ENCODE assay signal across 14 mouse cellular contexts in genomic region chr8:109958036-109958655, GRCm38 (mm10). TPM values are rescaled to one million over a fixed set of nuclear protein-coding genes. Genes with fewer than 3 reads are reported as not detected.
DNase-seq lines count a peak whose midpoint lies in the region; ATAC-seq and TF ChIP-seq lines count a peak whose summit lies in the region.
"Had no signal": no experiment of that assay in that cellular context is flagged by ENCODE, and none has a peak within 500 bp of the region (broad histone marks: within the 10 kb centered on the region; RNA-seq: fewer than 3 reads in every experiment).

No protein-coding gene starts in this region.

- TF ChIP-seq CTCF in testis, adult 2 months (IDR thresholded peaks at IDR 0.05; ENCODE audit: control insufficient read depth, insufficient read depth, insufficient replicate concordance, low read depth, low read length), result no peak
- no peak for TF ChIP-seq CTCF in midbrain, postnatal 0 days (IDR thresholded peaks at IDR 0.05)

- no peak overlapping the region for H3K9ac ChIP-seq in heart, embryonic 12.5 days
- no peak overlapping the region for H3K9ac ChIP-seq in stomach, embryonic 15.5 days
- no peak overlapping the region for H3K9ac ChIP-seq in midbrain, postnatal 0 days (replicated peaks; ENCODE audit: low read length, poor library complexity, severe bottlenecking)
- H3K9ac ChIP-seq: midbrain, embryonic 12.5 days had no signal

- no peaks in the 10 kb centered on the region for H3K36me3 ChIP-seq in heart, embryonic 12.5 days
- no peaks in the 10 kb centered on the region for H3K36me3 ChIP-seq in testis, adult 2 months (ENCODE audit: control insufficient read depth, insufficient read depth, low read length)
- no peaks in the 10 kb centered on the region for H3K36me3 ChIP-seq in stomach, embryonic 15.5 days
- H3K36me3 ChIP-seq in midbrain, postnatal 0 days (ENCODE audit: insufficient read depth, low read length), result no peaks in the 10 kb centered on the region
- H3K36me3 ChIP-seq: midbrain, embryonic 12.5 days had no signal

- H3K9me3 ChIP-seq in heart, embryonic 12.5 days (replicated peaks), result no peaks in the 10 kb centered on the region
- H3K9me3 ChIP-seq in stomach, embryonic 15.5 days, result no peaks in the 10 kb centered on the region
- no peaks in the 10 kb centered on the region for H3K9me3 ChIP-seq in midbrain, postnatal 0 days (ENCODE audit: low read length)
- H3K9me3 ChIP-seq: midbrain, embryonic 12.5 days had no signal

- no peak for TF ChIP-seq POLR2A in testis, adult 2 months (IDR thresholded peaks at IDR 0.05; ENCODE audit: control insufficient read depth, low read depth, low read length)

- peak overlapping the region; percentile 44 for H3K4me2 ChIP-seq in heart, embryonic 12.5 days
- H3K4me2 ChIP-seq in stomach, embryonic 15.5 days, result 0 out of 2 replicates have a peak overlapping the region, but pooled peaks have one; percentile 12
- no peak overlapping the region for H3K4me2 ChIP-seq in midbrain, postnatal 0 days (ENCODE audit: low read depth, low read length, poor library complexity, severe bottlenecking)

- no peak for DNase-seq in heart, postnatal 14 days
- no peak for DNase-seq in testis, postnatal 14 days (ENCODE audit: low spot score)
- peak; percentile 67 for DNase-seq in fat pad, adult 2 months (ENCODE audit: extremely low read depth, low read depth, low spot score)
- DNase-seq in cerebellum, adult 9-10 months, result no peak
- DNase-seq in midbrain, postnatal 0 days (ENCODE audit: low spot score), result no peak
- DNase-seq: cerebellum, adult 11 months; right cerebral cortex, adult 18-20 months; thymus, adult 2 months had no signal

- H3K27me3 ChIP-seq in heart, embryonic 12.5 days (replicated peaks), result peaks cover 50% of the 10 kb centered on the region
- H3K27me3 ChIP-seq in testis, adult 2 months (ENCODE audit: control insufficient read depth, insufficient read depth, low read length), result no peaks in the 10 kb centered on the region
- peaks cover 17% of the 10 kb centered on the region for H3K27me3 ChIP-seq in stomach, embryonic 15.5 days (replicated peaks)
- peaks cover 17% of the 10 kb centered on the region for H3K27me3 ChIP-seq in midbrain, postnatal 0 days (ENCODE audit: insufficient read depth, low read length)

- no peak for ATAC-seq in heart, embryonic 12.5 days (ENCODE audit: insufficient number of reproducible peaks, low FRiP score)
- ATAC-seq in stomach, embryonic 15.5 days (ENCODE audit: insufficient read depth, low FRiP score, low read depth), result no peak
- no peak for ATAC-seq in midbrain, postnatal 0 days (ENCODE audit: low FRiP score)
- ATAC-seq: hindbrain, postnatal 0 days had no signal

- H3K27ac ChIP-seq in heart, embryonic 12.5 days (ENCODE audit: poor library complexity, severe bottlenecking), result no peak overlapping the region
- H3K27ac ChIP-seq in testis, adult 2 months (ENCODE audit: control insufficient read depth, insufficient read depth, low read depth, low read length), result no peak overlapping the region
- H3K27ac ChIP-seq in stomach, embryonic 15.5 days, result peak overlapping the region; percentile 49; the same call in 1 of the 2 replicates
- H3K27ac ChIP-seq in midbrain, postnatal 0 days (ENCODE audit: low read depth, low read length), result no peak overlapping the region
- H3K27ac ChIP-seq: hindbrain, postnatal 0 days; midbrain, embryonic 12.5 days had no signal

- WGBS in heart, embryonic 12.5 days, result 20% methylated on average over 12 of the region's 12 CpGs
- 26% methylated on average over 12 of the region's 12 CpGs for WGBS in stomach, embryonic 15.5 days
- 24% methylated on average over 11 of the region's 12 CpGs for WGBS in midbrain, postnatal 0 days

- intact Hi-C loops in heart, postnatal 14 days (cut with DNase I), result no loop called here

- no peak overlapping the region for H3K4me3 ChIP-seq in heart, embryonic 12.5 days
- peak overlapping the region; percentile 7; the same call in 1 of the 2 replicates for H3K4me3 ChIP-seq in testis, adult 2 months (ENCODE audit: control insufficient read depth, low read depth, low read length)
- no peak overlapping the region for H3K4me3 ChIP-seq in stomach, embryonic 15.5 days (replicated peaks)
- no peak overlapping the region for H3K4me3 ChIP-seq in midbrain, postnatal 0 days (ENCODE audit: low read depth, low read length)
- H3K4me3 ChIP-seq: midbrain, embryonic 12.5 days had no signal

- peaks cover 26% of the 10 kb centered on the region for H3K4me1 ChIP-seq in heart, embryonic 12.5 days (replicated peaks)
- H3K4me1 ChIP-seq in testis, adult 2 months (ENCODE audit: control insufficient read depth, insufficient read depth, low read length), result peaks cover 23% of the 10 kb centered on the region
- peaks cover 18% of the 10 kb centered on the region; the same call in 1 of the 2 replicates for H3K4me1 ChIP-seq in stomach, embryonic 15.5 days
- no peaks in the 10 kb centered on the region for H3K4me1 ChIP-seq in midbrain, postnatal 0 days (ENCODE audit: insufficient read depth, low read length)

RNA-seq across cellular contexts. Expression of gene Marveld3, which starts 3.9 kb away (rescaled TPM):
- polyA plus RNA-seq in heart, embryonic 12.5 days (2016; fragmentation: Nextera tagmentation; extraction: Ambion mirVana), result 0.40 and 0.41 TPM in 2 replicates
- total RNA-seq in heart, postnatal 14 days (2021), result under 1 TPM; 0.29 to 0.31 TPM
- polyA plus RNA-seq in testis, adult 2 months (2012; rRNA removed), result 0.80 and 1.3 TPM in 2 replicates
- polyA plus RNA-seq in stomach, embryonic 15.5 days (2015; fragmentation: Nextera tagmentation; extraction: Ambion mirVana), result 10.5 and 12.1 TPM in 2 replicates
- total RNA-seq in midbrain, postnatal 0 days (2014; rRNA removed), result 0.47 and 1.4 TPM in 2 replicates
- 1.1 and 1.6 TPM in 2 replicates for polyA plus RNA-seq in midbrain, postnatal 0 days (2015; fragmentation: Nextera tagmentation; extraction: Ambion mirVana)
- total RNA-seq: left cerebral cortex, postnatal 25 days had no signal

RNA-seq across cellular contexts. Expression of gene Tat, which starts 32.1 kb away (rescaled TPM):
- polyA plus RNA-seq in heart, embryonic 12.5 days (2016; fragmentation: Nextera tagmentation; extraction: Ambion mirVana), result 0.08 TPM in 1 of 2 replicates, not detected in the other
- total RNA-seq in heart, postnatal 14 days (2021), result 1 to 10 TPM; 1.3 to 1.6 TPM
- polyA plus RNA-seq in testis, adult 2 months (2012; rRNA removed), result 0.05 TPM in 1 of 2 replicates, not detected in the other
- polyA plus RNA-seq in stomach, embryonic 15.5 days (2015; fragmentation: Nextera tagmentation; extraction: Ambion mirVana), result not detected in 2 replicates
- total RNA-seq in midbrain, postnatal 0 days (2014; rRNA removed), result not detected in 2 replicates
- polyA plus RNA-seq in midbrain, postnatal 0 days (2015; fragmentation: Nextera tagmentation; extraction: Ambion mirVana), result 0.14 and 0.15 TPM in 2 replicates
- total RNA-seq: hindbrain, postnatal 0 days; left cerebral cortex, postnatal 25 days had no signal
- polyA plus RNA-seq: hindbrain, postnatal 0 days; midbrain, embryonic 12.5 days had no signal
